ENCODE assay signal across 8 mouse cellular contexts in the genomic region with DNA sequence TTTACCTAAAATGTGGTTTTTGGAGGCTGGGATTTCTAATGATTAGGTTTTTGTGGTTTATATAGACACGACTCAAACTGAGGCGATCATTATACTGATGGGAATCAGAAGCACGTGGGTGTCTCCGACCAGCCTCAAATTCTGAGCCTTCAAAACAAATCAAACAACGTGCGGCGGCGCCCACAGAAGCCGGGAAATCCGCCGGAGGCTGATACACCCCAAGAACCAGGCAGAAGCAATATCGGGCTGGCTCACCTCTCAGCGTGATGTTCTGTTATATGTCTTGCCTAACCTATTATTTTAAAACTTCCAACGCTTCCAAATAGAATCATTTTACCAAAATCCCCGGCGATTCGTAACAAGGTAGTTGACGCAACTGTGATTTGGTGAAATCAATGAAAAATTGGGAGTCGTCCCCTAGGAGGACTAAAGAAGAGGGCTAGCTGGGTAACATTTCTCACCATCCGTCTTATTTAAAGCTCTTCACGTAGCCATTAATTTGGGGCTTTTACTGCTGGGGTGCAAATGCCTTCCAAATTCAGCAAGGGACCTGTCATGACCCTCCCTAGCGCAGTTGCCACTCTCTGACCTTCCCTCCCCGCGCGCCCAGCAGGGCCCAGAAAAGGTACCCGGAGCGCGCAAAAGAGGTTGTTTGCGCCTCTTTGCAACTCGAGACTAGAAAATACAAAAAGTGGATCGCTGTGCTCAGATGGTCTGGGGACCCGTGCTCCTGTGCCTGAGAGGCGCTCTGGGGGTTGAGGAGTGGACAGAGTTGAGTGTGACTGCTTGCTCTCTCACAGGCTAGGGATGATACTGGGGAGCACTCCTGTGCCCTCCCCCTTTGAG. TPM values are rescaled to one million over a fixed set of nuclear protein-coding genes. Genes with fewer than 3 reads are reported as not detected.
DNase-seq lines count a peak whose midpoint lies in the region; ATAC-seq lines count a peak whose summit lies in the region.

No protein-coding gene starts in this region.

- no peaks in the 10 kb centered on the region for H3K36me3 ChIP-seq in embryonic facial prominence, embryonic 12.5 days
- H3K36me3 ChIP-seq in hindbrain, embryonic 15.5 days = no peaks in the 10 kb centered on the region
- no peaks in the 10 kb centered on the region for H3K36me3 ChIP-seq in midbrain, embryonic 13.5 days

- peak overlapping the region; percentile 40 for H3K9ac ChIP-seq in embryonic facial prominence, embryonic 12.5 days
- no peak overlapping the region for H3K9ac ChIP-seq in hindbrain, embryonic 15.5 days
- no peak overlapping the region for H3K9ac ChIP-seq in midbrain, embryonic 13.5 days (replicated peaks)

- under 1% methylated on average over 33 of the region's 33 CpGs for WGBS in embryonic facial prominence, embryonic 12.5 days
- WGBS in hindbrain, embryonic 15.5 days = under 1% methylated on average over 33 of the region's 33 CpGs
- WGBS in midbrain, embryonic 13.5 days = under 1% methylated on average over 33 of the region's 33 CpGs

- H3K4me1 ChIP-seq in embryonic facial prominence, embryonic 12.5 days = 0 out of 2 replicates have a peak, but pooled peaks cover 15% of the 10 kb centered on the region
- peaks cover 40% of the 10 kb centered on the region for H3K4me1 ChIP-seq in hindbrain, embryonic 15.5 days (replicated peaks)
- peaks cover 39% of the 10 kb centered on the region for H3K4me1 ChIP-seq in midbrain, embryonic 13.5 days (replicated peaks)

- no peak for ATAC-seq in embryonic facial prominence, embryonic 12.5 days (ENCODE audit: insufficient number of reproducible peaks, insufficient read depth, low FRiP score, low TSS enrichment)
- no peak for ATAC-seq in hindbrain, embryonic 15.5 days (ENCODE audit: low FRiP score, low read depth)
- no peak for ATAC-seq in midbrain, embryonic 13.5 days
- no peak for ATAC-seq in monocyte, adult 5-6 weeks (replicated peaks; ENCODE audit: insufficient number of reproducible peaks, low FRiP score, low TSS enrichment, poor library complexity, severe bottlenecking)
- ATAC-seq in megakaryocyte-erythroid progenitor cell, adult 5-6 weeks (replicated peaks; ENCODE audit: low FRiP score, low TSS enrichment, poor library complexity, severe bottlenecking) = no peak

- no peaks in the 10 kb centered on the region for H3K9me3 ChIP-seq in embryonic facial prominence, embryonic 12.5 days
- H3K9me3 ChIP-seq in hindbrain, embryonic 15.5 days = no peaks in the 10 kb centered on the region
- no peaks in the 10 kb centered on the region for H3K9me3 ChIP-seq in midbrain, embryonic 13.5 days

- H3K4me2 ChIP-seq in embryonic facial prominence, embryonic 12.5 days (replicated peaks) = peak overlapping the region; percentile 76
- H3K4me2 ChIP-seq in hindbrain, embryonic 15.5 days = peak overlapping the region; percentile 35
- peak overlapping the region; percentile 29 for H3K4me2 ChIP-seq in midbrain, embryonic 13.5 days (replicated peaks)

- peak overlapping the region; percentile 31; the same call in 1 of the 2 replicates for H3K27ac ChIP-seq in embryonic facial prominence, embryonic 12.5 days
- H3K27ac ChIP-seq in hindbrain, embryonic 15.5 days (replicated peaks) = no peak overlapping the region
- no peak overlapping the region for H3K27ac ChIP-seq in midbrain, embryonic 13.5 days

- peak overlapping the region; percentile 68 for H3K4me3 ChIP-seq in embryonic facial prominence, embryonic 12.5 days
- peak overlapping the region; percentile 8; the same call in 1 of the 2 replicates for H3K4me3 ChIP-seq in hindbrain, embryonic 15.5 days
- 0 out of 2 replicates have a peak overlapping the region, but pooled peaks have one; percentile 1 for H3K4me3 ChIP-seq in midbrain, embryonic 13.5 days (replicated peaks)

- peaks cover 40% of the 10 kb centered on the region for H3K27me3 ChIP-seq in embryonic facial prominence, embryonic 12.5 days
- peaks cover 55% of the 10 kb centered on the region for H3K27me3 ChIP-seq in hindbrain, embryonic 15.5 days
- peaks cover 79% of the 10 kb centered on the region for H3K27me3 ChIP-seq in midbrain, embryonic 13.5 days

- peak; percentile 24 to 31 for DNase-seq in layer of hippocampus, postnatal 36 days
- DNase-seq in layer of hippocampus, adult 9-11 months = no peak
- peak; percentile 54 for DNase-seq in Muller cell, postnatal 12 days (ENCODE audit: inconsistent ontology term)

RNA-seq across cellular contexts. Expression of a gene that starts 39.5 kb away (rescaled TPM):
- total RNA-seq in layer of hippocampus, postnatal 36 days (2021) = 10 to 100 TPM; 15.9 to 17.2 TPM
- 27.6 and 27.8 TPM in 2 replicates for polyA plus RNA-seq in embryonic facial prominence, embryonic 12.5 days (2016; fragmentation: Nextera tagmentation; extraction: Ambion mirVana)
- polyA plus RNA-seq in hindbrain, embryonic 15.5 days (2015; fragmentation: Nextera tagmentation; extraction: Ambion mirVana) = 21.2 and 24.1 TPM in 2 replicates
- polyA plus RNA-seq in midbrain, embryonic 13.5 days (2015; fragmentation: Nextera tagmentation; extraction: Ambion mirVana) = 19.0 and 20.0 TPM in 2 replicates
- 4.9 to 9.2 TPM (median 7.2 TPM) in 3 replicates for total RNA-seq in monocyte, adult 5-6 weeks (2017)
- 14.7 and 21.5 TPM in 2 replicates for total RNA-seq in megakaryocyte-erythroid progenitor cell, adult 5-6 weeks (2014; fragmentation: Nextera tagmentation)
- total RNA-seq in megakaryocyte-erythroid progenitor cell, adult 5-6 weeks (2017) = 6.6 and 11.8 TPM in 2 replicates

Comparison
In these comparisons a context has a peak if more than half of its experiments do, and no peak if none do; other contexts are left out.
1. H3K4me3 ChIP-seq: peak in every context shown above with its lines; median percentile 68 in embryonic facial prominence, embryonic 12.5 days; 8 in hindbrain, embryonic 15.5 days; 1 in midbrain, embryonic 13.5 days.